Mouse (Mus musculus) kidney, adult 2 months (tissue): ENCODE measurements around the gene Sec14l2.

ENCODE experiments used
- CTCF ChIP-seq: fragments of 200-500 bp; conservative IDR thresholded peaks from 2 replicates; pipeline ENCODE4 v1.5.1; 2011; ENCODE audit warnings: low read depth, mild to moderate bottlenecking, control low read depth, low read length, moderate library complexity, mixed read lengths; ENCODE audit not compliant: insufficient read depth, insufficient read length
- POLR2A ChIP-seq: fragments of 200-500 bp; IDR thresholded peaks from one replicate; pipeline ENCODE4 v1.6.1; 2011; ENCODE audit warnings: low read depth, low read length, control low read depth

DNA sequence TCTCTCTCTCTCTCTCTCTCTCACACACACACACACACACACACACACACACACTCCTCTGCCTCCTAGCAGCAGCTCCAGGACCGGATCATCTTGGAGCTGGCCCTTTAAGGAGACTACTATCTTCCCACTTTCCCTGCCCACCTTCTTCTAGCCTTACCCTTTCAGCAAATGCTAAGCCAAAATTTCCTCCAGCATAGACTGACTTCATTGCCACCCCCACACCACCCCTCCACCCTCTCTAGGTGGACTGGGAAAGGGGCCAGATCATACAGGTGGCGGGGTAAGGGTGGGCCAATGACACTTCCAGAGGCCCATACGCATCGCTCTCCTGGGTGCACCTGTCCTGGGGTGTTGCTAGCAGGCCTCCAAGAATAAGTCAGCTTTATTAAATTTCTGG lies 7.8 kb downstream of the Sec14l2 start:
- TF ChIP-seq CTCF (no peak), POLR2A (no peak)
